Mouse (Mus musculus) embryonic fibroblast, embryonic 13.5 days (primary cell): ENCODE data around the gene Sfxn3. TPM values are rescaled to one million over a fixed set of nuclear protein-coding genes. Genes with fewer than 3 reads are reported as not detected.

Source experiments
- H3K27ac ChIP-seq: 2 replicates; pipeline ENCODE4 v1.5.1; 2012; ENCODE audit warnings: low read length, control low read depth, inconsistent platforms; ENCODE audit not compliant: insufficient read depth
- H3K4me1 ChIP-seq: 2 replicates; pipeline ENCODE4 v1.6.1; 2011; ENCODE audit warnings: low read length; ENCODE audit not compliant: control insufficient read depth, insufficient read depth
- H3K4me3 ChIP-seq: 2 replicates; pipeline ENCODE4 v1.5.1; 2011; ENCODE audit warnings: mild to moderate bottlenecking, control low read depth, low read length; ENCODE audit not compliant: insufficient read depth
- CTCF ChIP-seq: IDR thresholded peaks from 2 replicates; pipeline ENCODE4 v1.5.1; 2011; ENCODE audit warnings: mild to moderate bottlenecking, control low read depth, low read length, moderate library complexity, borderline replicate concordance; ENCODE audit not compliant: insufficient read depth
- POLR2A ChIP-seq: IDR thresholded peaks from 2 replicates; pipeline ENCODE4 v1.6.1; 2011; ENCODE audit warnings: low read depth, mild to moderate bottlenecking, control low read depth, low read length, moderate library complexity
- polyA plus RNA-seq: library from polyadenylated mRNA; stranded (reverse); fragments of >200 nt; gene quantifications from 2 replicates; pipeline ENCODE4 v1.2.4, GENCODE M21; 2011; ENCODE audit warnings: low read depth; ENCODE audit not compliant: missing spikeins, insufficient read length

Gene Sfxn3
- polyA plus RNA-seq, 1 experiment = 96.8 TPM

- peaks cover 3% of the 10 kb centered on the region for H3K4me1 ChIP-seq
- peak overlapping the region; percentile 69 for H3K27ac ChIP-seq
- H3K4me3 ChIP-seq = no peak overlapping the region
- TF ChIP-seq POLR2A (no peak), CTCF (no peak)
Measured at GRCm38 (mm10) chr19:45080711-45081110, 33.4 kb downstream of the Sfxn3 start.

DNA sequence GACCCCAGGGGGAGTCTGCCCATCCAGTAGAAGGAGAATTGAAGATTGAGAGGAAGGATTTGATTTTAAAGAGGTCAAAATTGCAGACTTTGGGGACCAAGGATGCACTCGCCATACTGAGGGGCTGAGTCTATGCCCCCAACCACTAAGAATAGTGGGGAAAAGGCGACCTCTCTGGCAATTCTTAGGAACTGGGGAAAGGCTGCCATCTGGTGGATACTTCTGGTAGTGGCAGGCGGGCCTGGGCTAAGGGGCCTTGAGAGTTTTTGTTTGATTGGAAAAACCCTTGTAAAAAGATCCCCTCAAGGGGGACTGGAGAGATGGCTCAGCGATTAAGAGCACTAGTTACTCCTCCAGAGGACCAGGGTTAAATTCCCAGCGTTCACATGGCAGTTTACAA is 34.0 kb downstream of the Sfxn3 start:
- Histone ChIP-seq H3K4me1 (peaks cover 3% of the 10 kb centered on the region), H3K4me3 (no peak overlapping the region), H3K27ac (no peak overlapping the region)
- TF ChIP-seq POLR2A (no peak), CTCF (peak; percentile 54; the same call in 1 of the 2 replicates)

DNA sequence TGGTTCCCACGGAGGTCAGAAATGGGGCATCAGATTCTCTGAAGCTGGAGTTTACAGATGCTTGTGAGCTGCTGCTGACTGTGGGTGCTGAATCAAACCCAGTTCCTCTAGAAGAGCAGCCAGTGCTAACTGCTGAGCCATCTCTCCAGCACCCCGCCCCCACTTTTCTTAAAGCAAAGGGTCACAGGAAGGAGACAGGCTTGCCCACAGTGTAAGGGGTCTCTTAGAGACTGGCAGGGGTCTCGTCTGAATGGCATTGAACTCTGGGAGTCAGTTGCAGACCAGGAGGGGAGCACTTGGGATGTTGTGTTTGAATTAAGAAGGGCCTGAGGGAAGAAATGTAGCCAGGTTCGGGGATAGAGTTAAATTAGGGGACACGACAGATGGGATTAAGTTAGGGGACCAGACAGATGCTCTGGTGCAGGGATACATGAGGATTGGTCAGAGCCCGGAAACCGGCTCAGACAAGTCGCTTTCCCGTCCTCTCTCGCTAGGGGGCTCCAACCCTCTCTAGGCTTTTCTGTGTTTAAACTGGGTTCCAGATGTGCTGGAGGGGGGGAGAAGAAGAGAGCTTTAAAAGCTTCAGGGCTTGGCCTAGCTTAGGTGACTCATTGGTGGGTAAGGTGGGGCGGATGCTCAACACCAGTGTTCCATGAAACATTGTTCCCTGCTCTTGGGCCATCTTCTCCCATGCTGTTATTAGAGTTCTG is 34.7 kb downstream of the Sfxn3 start:
- no peak overlapping the region for H3K27ac ChIP-seq
- H3K4me1 ChIP-seq = peaks cover 3% of the 10 kb centered on the region
- no peak overlapping the region for H3K4me3 ChIP-seq
- TF ChIP-seq POLR2A (no peak), CTCF (no peak)

GRCm38 (mm10) chr19:45097868-45098267 is 50.6 kb downstream of the Sfxn3 start:
- TF ChIP-seq POLR2A (no peak), CTCF (no peak)
- Histone ChIP-seq H3K4me3 (no peak overlapping the region), H3K27ac (no peak overlapping the region), H3K4me1 (no peaks in the 10 kb centered on the region)

- no peak overlapping the region for H3K4me3 ChIP-seq
- TF ChIP-seq CTCF (no peak), POLR2A (no peak)
- H3K27ac ChIP-seq = no peak overlapping the region
- no peaks in the 10 kb centered on the region for H3K4me1 ChIP-seq
Measured at GRCm38 (mm10) chr19:45100486-45101270, 53.4 kb downstream of the Sfxn3 start.

GRCm38 (mm10) chr19:45105591-45105990 is 58.3 kb downstream of the Sfxn3 start:
- no peak overlapping the region for H3K4me3 ChIP-seq
- no peak overlapping the region for H3K27ac ChIP-seq
- H3K4me1 ChIP-seq = no peaks in the 10 kb centered on the region
- no peak for TF ChIP-seq POLR2A
- no peak for TF ChIP-seq CTCF

Other genes starting within 250 kb of the Sfxn3 start
- gene Slf2, start 116.4 kb upstream of the Sfxn3 start, polyA plus RNA-seq = 24.5 and 28.0 TPM in 2 replicates
- 3.4 and 4.9 TPM in 2 replicates for gene Sema4g, start 58.4 kb upstream of the Sfxn3 start, polyA plus RNA-seq
- gene Twnk, start 41.8 kb upstream of the Sfxn3 start, polyA plus RNA-seq = 7.8 and 8.3 TPM in 2 replicates
- gene Mrpl43, start 41.1 kb upstream of the Sfxn3 start, polyA plus RNA-seq = 31.1 and 36.9 TPM in 2 replicates
- gene Lzts2, start 33.1 kb upstream of the Sfxn3 start, polyA plus RNA-seq = 54.1 and 62.0 TPM in 2 replicates
- 0.42 and 0.74 TPM in 2 replicates for gene Pdzd7, start 1.8 kb upstream of the Sfxn3 start, polyA plus RNA-seq
- gene Kazald1, start 27.7 kb downstream of the Sfxn3 start, polyA plus RNA-seq = 7.3 and 7.8 TPM in 2 replicates
- not detected in 2 replicates for gene Tlx1, start 103.2 kb downstream of the Sfxn3 start, polyA plus RNA-seq
- gene Lbx1, start 188.3 kb downstream of the Sfxn3 start, polyA plus RNA-seq = not detected in 2 replicates